Mouse (Mus musculus): Measurements from ENCODE around the gene Rab11fip2. TPM values are rescaled to one million over a fixed set of nuclear protein-coding genes. Genes with fewer than 3 reads are reported as not detected.

Rab11fip2 gene
- polyA plus RNA-seq, 1 experiment from 2014 or later: 9.2 TPM

GRCm38 (mm10) chr19:59885301-59885700, 58.2 kb downstream of the Rab11fip2 start:
- Histone ChIP-seq H3K27ac (ENCODE audit: low read length) (no peak overlapping the region), H3K36me3 (ENCODE audit: control insufficient read depth, insufficient read depth, low read length) (no peaks in the 10 kb centered on the region), H3K4me1 (ENCODE audit: control insufficient read depth, insufficient read depth, low read length) (0 out of 2 replicates have a peak, but pooled peaks cover 2% of the 10 kb centered on the region), H3K4me2 (ENCODE audit: low read length) (no peak overlapping the region), H3K27me3 (ENCODE audit: control insufficient read depth, insufficient read depth, low read depth, low read length) (no peaks in the 10 kb centered on the region), H3K9me3 (replicated peaks; ENCODE audit: control insufficient read depth, low read length, poor library complexity, severe bottlenecking) (no peaks in the 10 kb centered on the region), H3K4me3 (ENCODE audit: low read depth, low read length) (no peak overlapping the region), H3K9ac (ENCODE audit: low read depth, low read length) (no peak overlapping the region)
- ATAC-seq: no peak
- WGBS: 86% methylated on average over 2 of the region's 2 CpGs

DNA sequence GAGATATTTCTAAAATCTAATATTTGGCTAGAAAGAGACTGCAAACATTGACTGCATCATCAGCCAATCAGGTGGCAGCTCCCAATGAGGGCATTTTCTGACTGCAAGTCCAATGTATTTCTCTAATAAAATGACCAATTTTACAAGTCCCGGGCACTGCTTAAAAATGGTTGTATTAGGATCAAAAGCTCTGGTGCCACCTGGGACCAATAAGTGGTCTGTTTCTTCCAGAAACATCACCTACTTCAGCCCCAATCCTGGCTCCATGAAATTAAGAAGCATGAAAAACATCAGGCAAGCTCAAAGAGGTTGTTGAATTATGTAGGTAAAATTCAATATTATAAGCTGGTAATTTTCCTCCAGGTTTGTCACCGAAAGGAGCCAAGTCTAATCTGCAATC, 66.2 kb downstream of the Rab11fip2 start:
- Histone ChIP-seq H3K4me2 (ENCODE audit: low read length) (no peak overlapping the region), H3K36me3 (ENCODE audit: control insufficient read depth, insufficient read depth, low read length) (no peaks in the 10 kb centered on the region), H3K9ac (ENCODE audit: low read depth, low read length) (no peak overlapping the region), H3K9me3 (replicated peaks; ENCODE audit: control insufficient read depth, low read length, poor library complexity, severe bottlenecking) (no peaks in the 10 kb centered on the region), H3K4me1 (ENCODE audit: control insufficient read depth, insufficient read depth, low read length) (no peaks in the 10 kb centered on the region), H3K27ac (ENCODE audit: low read length) (no peak overlapping the region), H3K27me3 (ENCODE audit: control insufficient read depth, insufficient read depth, low read depth, low read length) (no peaks in the 10 kb centered on the region), H3K4me3 (ENCODE audit: low read depth, low read length) (no peak overlapping the region)
- WGBS: 86% methylated on average over 2 of the region's 2 CpGs
- no peak for ATAC-seq

DNA sequence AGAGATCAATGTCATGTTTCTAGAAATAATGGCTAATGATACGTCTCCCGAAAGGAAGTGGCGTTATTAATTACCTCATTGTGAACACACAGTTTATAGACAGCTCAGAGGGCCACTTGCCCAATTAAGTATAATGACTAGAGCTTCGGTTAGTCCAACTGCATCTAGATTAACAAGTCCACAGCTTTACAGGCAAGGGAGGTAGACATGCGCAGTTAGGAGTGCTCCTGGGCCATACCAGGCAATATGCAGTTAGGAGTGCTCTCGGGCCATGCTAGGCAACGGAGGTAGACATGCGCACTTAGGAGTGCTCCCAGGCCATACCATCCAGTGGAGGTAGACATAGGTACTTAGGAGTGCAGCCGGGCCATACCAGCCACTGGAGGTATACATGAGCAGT, 76.8 kb downstream of the Rab11fip2 start:
- ATAC-seq: no peak
- Histone ChIP-seq H3K9me3 (replicated peaks; ENCODE audit: control insufficient read depth, low read length, poor library complexity, severe bottlenecking) (no peaks in the 10 kb centered on the region), H3K9ac (ENCODE audit: low read depth, low read length) (no peak overlapping the region), H3K36me3 (ENCODE audit: control insufficient read depth, insufficient read depth, low read length) (no peaks in the 10 kb centered on the region), H3K4me1 (ENCODE audit: control insufficient read depth, insufficient read depth, low read length) (no peaks in the 10 kb centered on the region), H3K27me3 (ENCODE audit: control insufficient read depth, insufficient read depth, low read depth, low read length) (no peaks in the 10 kb centered on the region), H3K4me3 (ENCODE audit: low read depth, low read length) (no peak overlapping the region), H3K4me2 (ENCODE audit: low read length) (no peak overlapping the region), H3K27ac (ENCODE audit: low read length) (no peak overlapping the region)
- WGBS: 71% methylated on average over 9 of the region's 9 CpGs

DNA sequence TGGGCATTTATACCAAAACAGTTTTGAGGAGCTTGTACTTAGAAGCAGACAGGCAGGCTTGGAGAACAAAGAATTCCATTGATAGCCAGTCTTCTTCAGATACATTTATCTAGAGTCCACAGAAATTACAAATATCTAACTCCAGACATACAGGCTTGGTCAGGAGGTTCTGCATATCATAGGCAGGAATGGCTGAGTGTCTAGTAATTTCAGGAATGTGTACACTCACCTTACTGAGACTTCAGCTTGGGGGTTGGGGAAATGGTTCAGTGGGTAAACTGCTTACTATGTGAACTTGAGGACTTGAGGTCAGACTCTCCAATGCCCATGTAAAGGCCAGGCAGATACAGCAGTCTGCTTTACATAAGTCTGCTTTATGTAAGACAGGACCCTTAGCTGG, 81.0 kb downstream of the Rab11fip2 start:
- Histone ChIP-seq H3K27me3 (ENCODE audit: control insufficient read depth, insufficient read depth, low read depth, low read length) (no peaks in the 10 kb centered on the region), H3K4me3 (ENCODE audit: low read depth, low read length) (no peak overlapping the region), H3K4me2 (ENCODE audit: low read length) (no peak overlapping the region), H3K9me3 (replicated peaks; ENCODE audit: control insufficient read depth, low read length, poor library complexity, severe bottlenecking) (no peaks in the 10 kb centered on the region), H3K36me3 (ENCODE audit: control insufficient read depth, insufficient read depth, low read length) (no peaks in the 10 kb centered on the region), H3K9ac (ENCODE audit: low read depth, low read length) (no peak overlapping the region), H3K4me1 (ENCODE audit: control insufficient read depth, insufficient read depth, low read length) (no peaks in the 10 kb centered on the region), H3K27ac (ENCODE audit: low read length) (no peak overlapping the region)
- ATAC-seq: no peak

DNA sequence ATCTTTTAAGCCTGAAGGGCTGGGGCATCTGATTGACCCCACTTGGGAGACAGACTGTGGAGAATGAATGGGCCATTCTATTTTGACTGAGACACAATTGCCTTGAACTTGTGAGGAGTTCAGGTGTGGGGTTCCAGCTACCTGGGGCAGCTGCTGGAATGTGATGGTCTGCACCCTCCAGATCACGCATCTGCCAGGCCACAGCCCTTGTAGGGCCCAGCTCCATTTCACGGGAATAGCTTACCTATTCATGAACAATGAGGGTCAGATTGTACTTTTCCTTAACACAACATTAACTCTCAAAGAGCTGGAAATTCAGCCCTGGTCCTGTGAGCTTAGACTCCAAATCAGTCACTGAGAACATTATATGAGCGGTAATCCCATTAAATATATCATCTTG, 82.7 kb downstream of the Rab11fip2 start:
- Histone ChIP-seq H3K9ac (ENCODE audit: low read depth, low read length) (no peak overlapping the region), H3K4me1 (ENCODE audit: control insufficient read depth, insufficient read depth, low read length) (no peaks in the 10 kb centered on the region), H3K36me3 (ENCODE audit: control insufficient read depth, insufficient read depth, low read length) (no peaks in the 10 kb centered on the region), H3K27me3 (ENCODE audit: control insufficient read depth, insufficient read depth, low read depth, low read length) (no peaks in the 10 kb centered on the region), H3K9me3 (replicated peaks; ENCODE audit: control insufficient read depth, low read length, poor library complexity, severe bottlenecking) (no peaks in the 10 kb centered on the region), H3K4me2 (ENCODE audit: low read length) (no peak overlapping the region), H3K27ac (ENCODE audit: low read length) (no peak overlapping the region), H3K4me3 (ENCODE audit: low read depth, low read length) (no peak overlapping the region)
- no peak for ATAC-seq
- WGBS: 66% methylated on average over 3 of the region's 3 CpGs

DNA sequence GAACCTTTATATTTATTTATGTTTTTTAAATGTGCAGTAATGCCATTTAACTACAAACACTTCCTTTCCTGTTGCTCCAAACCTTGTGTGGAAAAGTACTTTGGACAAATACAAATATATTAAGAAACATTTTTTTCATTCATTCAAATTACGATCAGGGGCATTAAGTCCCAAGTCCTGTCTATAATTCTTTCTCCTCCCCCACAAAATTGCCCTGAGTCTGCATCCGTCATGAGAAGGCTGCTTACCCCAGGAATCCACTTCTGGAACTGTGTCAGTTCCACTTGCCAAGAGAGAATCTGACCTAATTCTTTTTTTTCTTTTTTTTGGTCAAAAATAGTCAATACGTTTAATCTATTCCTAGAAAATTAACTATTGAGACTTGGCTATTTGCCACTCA, 90.4 kb downstream of the Rab11fip2 start:
- 52% methylated on average over 3 of the region's 3 CpGs for WGBS
- H3K36me3 ChIP-seq (ENCODE audit: control insufficient read depth, insufficient read depth, low read length): no peaks in the 10 kb centered on the region
- H3K4me3 ChIP-seq (ENCODE audit: low read depth, low read length): no peak overlapping the region
- no peak overlapping the region for H3K4me2 ChIP-seq (ENCODE audit: low read length)
- H3K27ac ChIP-seq (ENCODE audit: low read length): no peak overlapping the region
- no peaks in the 10 kb centered on the region for H3K4me1 ChIP-seq (ENCODE audit: control insufficient read depth, insufficient read depth, low read length)
- H3K9ac ChIP-seq (ENCODE audit: low read depth, low read length): no peak overlapping the region
- no peaks in the 10 kb centered on the region for H3K27me3 ChIP-seq (ENCODE audit: control insufficient read depth, insufficient read depth, low read depth, low read length)
- ATAC-seq: no peak
- no peaks in the 10 kb centered on the region for H3K9me3 ChIP-seq (replicated peaks; ENCODE audit: control insufficient read depth, low read length, poor library complexity, severe bottlenecking)

All from midbrain, embryonic 16.5 days (tissue).